Mouse (Mus musculus) kidney, embryonic 16.5 days (tissue): ENCODE data around the gene Tars2. TPM values are rescaled to one million over a fixed set of nuclear protein-coding genes. Genes with fewer than 3 reads are reported as not detected.

Experiments
- ATAC-seq: fragments of 200-750 bp; cut with Nextera tagmentation; 2 replicates; pipeline ENCODE4 v1.8.0; 2017; ENCODE audit warnings: moderate TSS enrichment; ENCODE audit not compliant: low FRiP score, low TSS enrichment
- H3K27ac ChIP-seq: fragments of 300-500 bp; sonication (generic); 2 replicates; pipeline ENCODE4 v1.5.1; 2014; ENCODE audit warnings: low read length
- H3K27me3 ChIP-seq: fragments of 300-500 bp; sonication (generic); 2 replicates; pipeline ENCODE4 v1.6.1; 2014; ENCODE audit warnings: low read length, control low read depth, mixed read lengths; ENCODE audit not compliant: insufficient read depth
- H3K36me3 ChIP-seq: fragments of 300-500 bp; sonication (generic); 2 replicates; pipeline ENCODE4 v1.6.1; 2014; ENCODE audit warnings: low read length, control low read depth, mixed read lengths; ENCODE audit not compliant: insufficient read depth
- H3K4me1 ChIP-seq: fragments of 300-500 bp; sonication (generic); 2 replicates; pipeline ENCODE4 v1.6.1; 2014; ENCODE audit warnings: low read length, control low read depth, mixed read lengths; ENCODE audit not compliant: insufficient read depth
- H3K4me2 ChIP-seq: fragments of 300-500 bp; sonication (generic); replicated peaks from 2 replicates; pipeline ENCODE4 v1.6.1; 2014; ENCODE audit warnings: low read depth, low read length
- H3K4me3 ChIP-seq: fragments of 300-500 bp; sonication (generic); 2 replicates; pipeline ENCODE4 v1.5.1; 2014; ENCODE audit warnings: mild to moderate bottlenecking, low read length
- H3K9ac ChIP-seq: fragments of 300-500 bp; sonication (generic); replicated peaks from 2 replicates; pipeline ENCODE4 v1.6.1; 2014; ENCODE audit warnings: low read length
- H3K9me3 ChIP-seq: fragments of 300-500 bp; sonication (generic); 2 replicates; pipeline ENCODE4 v1.6.1; 2016; ENCODE audit warnings: low read length, control low read depth
- WGBS: fragments of 180-500 bp; shearing (Covaris S2); extraction: QIAGEN DNeasy Blood & Tissue Kit; methylation state at CpG from one replicate; pipeline ENCODE4 v1.1.7; 2014; 5-methylcytosine and 5-hydroxymethylcytosine counted together
- polyA plus RNA-seq: library from polyadenylated mRNA; unstranded; fragments of >200 nt; fragmentation: Nextera tagmentation; extraction: Ambion mirVana; gene quantifications from 2 replicates; pipeline ENCODE4 v1.2.1, GENCODE M21; 2015

The Tars2 gene
- polyA plus RNA-seq, 1 experiment from 2014 or later, result 55.9 TPM

- Histone ChIP-seq H3K27me3 (no peaks in the 10 kb centered on the region), H3K9me3 (no peaks in the 10 kb centered on the region), H3K4me3 (no peak overlapping the region), H3K27ac (no peak overlapping the region), H3K9ac (no peak overlapping the region), H3K4me1 (no peaks in the 10 kb centered on the region), H3K36me3 (peaks cover 42% of the 10 kb centered on the region), H3K4me2 (no peak overlapping the region)
- ATAC-seq, result no peak
- 93% methylated on average over 10 of the region's 10 CpGs for WGBS
Measured at GRCm38 (mm10) chr3:95765534-95765933, 5.5 kb upstream of the Tars2 start.

- 0 out of 2 replicates have a peak, but pooled peaks have one; percentile 19 for ATAC-seq
- H3K27ac ChIP-seq, result no peak overlapping the region
- H3K4me1 ChIP-seq, result no peaks in the 10 kb centered on the region
- H3K4me2 ChIP-seq, result no peak overlapping the region
- H3K4me3 ChIP-seq, result no peak overlapping the region
- 84% methylated on average over 10 of the region's 10 CpGs for WGBS
- no peaks in the 10 kb centered on the region for H3K9me3 ChIP-seq
- H3K27me3 ChIP-seq, result no peaks in the 10 kb centered on the region
- H3K9ac ChIP-seq, result no peak overlapping the region
- peaks cover 31% of the 10 kb centered on the region for H3K36me3 ChIP-seq
Measured at GRCm38 (mm10) chr3:95763811-95764210, 3.8 kb upstream of the Tars2 start.

- H3K27me3 ChIP-seq, result no peaks in the 10 kb centered on the region
- peaks cover 25% of the 10 kb centered on the region for H3K36me3 ChIP-seq
- no peak overlapping the region for H3K4me3 ChIP-seq
- no peaks in the 10 kb centered on the region for H3K4me1 ChIP-seq
- no peak overlapping the region for H3K4me2 ChIP-seq
- H3K9me3 ChIP-seq, result no peaks in the 10 kb centered on the region
- no peak overlapping the region for H3K27ac ChIP-seq
- no peak for ATAC-seq
- H3K9ac ChIP-seq, result no peak overlapping the region
- 61% methylated on average over 6 of the region's 6 CpGs for WGBS
Measured at GRCm38 (mm10) chr3:95762961-95763360, 3.0 kb upstream of the Tars2 start.

GRCm38 (mm10) chr3:95761771-95762170 lies 1.8 kb upstream of the Tars2 start:
- H3K4me1 ChIP-seq, result no peaks in the 10 kb centered on the region
- ATAC-seq, result no peak
- no peak overlapping the region for H3K4me2 ChIP-seq
- no peaks in the 10 kb centered on the region for H3K9me3 ChIP-seq
- WGBS, result 84% methylated on average over 4 of the region's 4 CpGs
- H3K36me3 ChIP-seq, result peaks cover 25% of the 10 kb centered on the region
- no peak overlapping the region for H3K4me3 ChIP-seq
- H3K9ac ChIP-seq, result no peak overlapping the region
- H3K27me3 ChIP-seq, result no peaks in the 10 kb centered on the region
- H3K27ac ChIP-seq, result no peak overlapping the region

GRCm38 (mm10) chr3:95760656-95761055 lies 650 bp upstream of the Tars2 start:
- no peak for ATAC-seq
- H3K27ac ChIP-seq, result no peak overlapping the region
- H3K36me3 ChIP-seq, result peaks cover 20% of the 10 kb centered on the region

GRCm38 (mm10) chr3:95758467-95759218 lies 1.4 kb downstream of the Tars2 start:
- peaks cover 1% of the 10 kb centered on the region; the same call in 1 of the 2 replicates for H3K36me3 ChIP-seq
- H3K27me3 ChIP-seq, result no peaks in the 10 kb centered on the region
- no peak overlapping the region for H3K4me2 ChIP-seq
- H3K9me3 ChIP-seq, result no peaks in the 10 kb centered on the region
- H3K27ac ChIP-seq, result no peak overlapping the region
- peaks cover 4% of the 10 kb centered on the region for H3K4me1 ChIP-seq
- no peak for ATAC-seq
- no peak overlapping the region for H3K9ac ChIP-seq
- H3K4me3 ChIP-seq, result no peak overlapping the region
- WGBS, result 50% methylated on average over 9 of the region's 9 CpGs

More at GRCm38 (mm10) chr3:95760656-95761055, 650 bp upstream of the Tars2 start:
- H3K9ac ChIP-seq, result no peak overlapping the region
- H3K4me3 ChIP-seq, result no peak overlapping the region
- no peaks in the 10 kb centered on the region for H3K9me3 ChIP-seq
- H3K4me1 ChIP-seq, result no peaks in the 10 kb centered on the region; the same call in 1 of the 2 replicates
- H3K27me3 ChIP-seq, result no peaks in the 10 kb centered on the region
- H3K4me2 ChIP-seq, result no peak overlapping the region

GRCm38 (mm10) chr3:95756808-95757207 lies 3.2 kb downstream of the Tars2 start:
- 85% methylated on average over 2 of the region's 2 CpGs for WGBS
- H3K9me3 ChIP-seq, result no peaks in the 10 kb centered on the region
- no peak overlapping the region for H3K9ac ChIP-seq
- H3K4me3 ChIP-seq, result no peak overlapping the region
- ATAC-seq, result no peak
- no peak overlapping the region for H3K27ac ChIP-seq
- peaks cover 10% of the 10 kb centered on the region for H3K36me3 ChIP-seq
- peaks cover 5% of the 10 kb centered on the region for H3K4me1 ChIP-seq
- no peaks in the 10 kb centered on the region for H3K27me3 ChIP-seq
- no peak overlapping the region for H3K4me2 ChIP-seq

- peaks cover 27% of the 10 kb centered on the region for H3K36me3 ChIP-seq
- no peaks in the 10 kb centered on the region for H3K27me3 ChIP-seq
- H3K4me2 ChIP-seq, result peak overlapping the region; percentile 82
- H3K9ac ChIP-seq, result peak overlapping the region; percentile 74
- no peaks in the 10 kb centered on the region for H3K9me3 ChIP-seq
- ATAC-seq, result peak; percentile 99
- under 1% methylated on average over 30 of the region's 30 CpGs for WGBS
- H3K4me1 ChIP-seq, result peaks cover 5% of the 10 kb centered on the region
- H3K27ac ChIP-seq, result peak overlapping the region; percentile 58
- peak overlapping the region; percentile 81 for H3K4me3 ChIP-seq
Measured at GRCm38 (mm10) chr3:95754345-95755206, 5.4 kb downstream of the Tars2 start.

GRCm38 (mm10) chr3:95752935-95753334 lies 7.1 kb downstream of the Tars2 start:
- H3K4me3 ChIP-seq, result no peak overlapping the region
- H3K9ac ChIP-seq, result no peak overlapping the region
- peaks cover 39% of the 10 kb centered on the region for H3K36me3 ChIP-seq
- H3K27me3 ChIP-seq, result no peaks in the 10 kb centered on the region
- ATAC-seq, result no peak
- H3K4me1 ChIP-seq, result peaks cover 5% of the 10 kb centered on the region
- no peak overlapping the region for H3K27ac ChIP-seq
- no peak overlapping the region for H3K4me2 ChIP-seq
- WGBS, result 39% methylated on average over 3 of the region's 3 CpGs
- H3K9me3 ChIP-seq, result no peaks in the 10 kb centered on the region
